Mouse (Mus musculus) WW6 (cell line): ENCODE results near the gene Pax3.
A peak's percentile ranks its signal among the peaks of the same experiment; 100 is the strongest.

ENCODE experiments used
- DNase-seq: peaks from one replicate; pipeline ENCODE4 v3.0.0-alpha.2; 2013; ENCODE audit warnings: low read depth, low spot score

The Pax3 gene

DNA sequence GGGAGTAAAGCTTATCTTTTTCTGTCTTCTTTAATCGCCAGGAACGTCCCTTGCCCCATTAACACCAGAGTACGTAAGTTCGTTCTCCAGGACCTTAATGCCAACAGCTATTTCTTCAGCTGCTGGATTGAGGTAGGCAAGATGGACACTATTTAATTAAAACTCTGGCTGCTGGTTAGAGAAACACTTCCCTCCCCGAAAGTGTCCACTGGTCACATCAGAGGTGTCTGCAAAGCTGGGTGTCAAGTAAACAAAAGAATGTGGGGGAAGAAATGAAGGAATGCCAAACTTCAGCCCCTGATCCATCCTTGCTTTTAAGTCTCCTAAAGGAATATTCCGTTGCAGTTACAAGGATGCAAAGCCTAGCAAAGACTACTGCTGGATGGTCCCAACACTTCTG is 24.6 kb downstream of the Pax3 start:
- DNase-seq, result no peak

- no peak for DNase-seq
These were observed 25.3 kb downstream of the Pax3 start for GRCm38 (mm10) chr1:78171671-78172070.

DNA sequence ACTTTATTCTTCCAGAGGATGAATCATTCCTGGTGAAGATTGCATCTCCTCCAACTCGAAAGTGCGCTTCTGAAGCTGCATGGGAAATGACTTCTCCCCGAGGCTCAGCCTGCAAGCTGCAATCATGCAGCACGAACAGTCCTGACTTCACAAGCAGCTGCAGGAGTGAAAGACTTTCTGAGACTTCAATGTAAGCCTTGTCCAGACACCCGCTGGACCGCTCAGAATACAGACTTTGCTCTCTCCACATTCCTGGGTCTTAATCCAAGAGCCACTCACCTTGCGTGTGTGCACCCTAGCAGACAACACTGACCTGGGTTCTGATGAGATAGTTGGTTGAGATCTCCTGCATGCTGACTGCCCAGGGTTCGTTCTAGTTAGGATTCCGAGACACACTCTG is 26.2 kb downstream of the Pax3 start:
- DNase-seq, result no peak

DNA sequence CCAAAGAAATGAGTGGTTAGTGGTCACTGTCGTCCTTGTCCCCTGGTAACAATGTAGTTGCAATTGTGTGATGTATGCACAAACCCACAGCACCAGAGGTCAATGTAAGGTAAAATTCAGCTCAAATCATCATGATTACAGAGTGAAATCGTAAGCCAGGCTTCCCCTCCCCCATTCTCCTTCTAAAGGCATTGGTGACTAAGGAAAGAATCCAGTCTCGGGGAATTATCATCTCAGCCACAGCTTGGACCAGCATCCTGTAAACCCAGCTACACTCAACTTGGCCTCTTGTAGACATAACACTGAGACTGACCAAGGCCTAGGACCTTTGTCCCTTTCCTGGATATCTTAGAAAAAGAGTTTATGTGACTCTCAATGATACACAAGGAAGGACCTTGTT is 28.1 kb downstream of the Pax3 start:
- DNase-seq, result no peak

DNA sequence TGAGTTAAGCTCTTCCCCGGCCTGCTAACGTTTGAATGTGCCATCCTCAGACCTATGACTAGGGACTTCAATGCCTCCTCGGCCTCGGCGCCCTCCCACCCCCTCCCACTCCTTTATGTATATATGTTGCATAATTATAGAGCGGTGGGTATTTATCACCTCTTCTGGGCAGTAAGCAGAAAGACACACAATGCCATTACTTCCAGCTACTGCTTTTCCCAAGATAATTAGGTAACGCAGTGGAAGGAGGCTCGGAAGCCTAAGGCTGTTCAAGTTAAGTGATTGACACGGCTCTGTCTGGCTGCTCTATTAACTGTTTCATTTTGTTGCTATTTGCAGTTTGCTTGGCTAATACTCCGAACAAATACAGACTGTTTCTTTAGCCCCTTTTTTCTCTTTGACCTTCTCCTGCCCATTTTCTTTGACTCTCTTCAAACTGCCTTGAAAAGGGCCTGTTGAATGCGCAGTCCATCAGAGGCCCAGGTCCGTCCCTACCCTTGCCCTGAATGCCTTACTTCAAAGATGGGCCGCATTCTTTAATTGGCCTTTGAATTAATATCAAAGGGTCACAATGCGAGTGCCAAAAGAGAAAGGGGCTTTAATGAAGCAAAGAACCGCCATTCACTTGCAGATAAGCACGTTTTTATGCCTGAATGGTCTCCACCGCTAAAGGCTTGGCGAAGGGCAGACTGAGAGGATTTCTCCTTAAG is 29.2 kb downstream of the Pax3 start:
- DNase-seq, result no peak

- DNase-seq, result no peak
These were observed 35.2 kb downstream of the Pax3 start for GRCm38 (mm10) chr1:78161745-78162144.

GRCm38 (mm10) chr1:78157930-78158329 is 39.0 kb downstream of the Pax3 start:
- DNase-seq, result no peak

DNA sequence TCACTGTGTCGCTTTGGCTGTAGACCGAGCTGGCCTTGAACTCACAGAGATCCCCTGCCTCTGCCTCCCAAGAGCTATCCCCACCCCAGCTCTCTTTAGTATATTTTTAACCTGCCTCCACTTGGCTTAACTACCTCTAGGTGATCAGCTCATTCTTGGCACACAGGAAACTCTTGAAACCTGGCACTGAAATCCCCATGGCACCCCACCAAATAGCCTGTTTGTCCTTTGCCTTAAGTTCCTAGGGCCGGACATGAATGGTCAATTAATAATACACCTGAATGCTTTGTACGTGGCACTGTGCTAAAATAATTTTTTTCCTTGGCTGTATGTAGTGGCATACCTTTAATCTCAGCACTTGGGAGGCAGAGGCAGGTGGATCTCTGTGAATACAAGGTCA is 41.1 kb downstream of the Pax3 start:
- no peak for DNase-seq

GRCm38 (mm10) chr1:78148011-78148623 is 48.8 kb downstream of the Pax3 start:
- DNase-seq, result no peak

GRCm38 (mm10) chr1:78143403-78143802 is 53.5 kb downstream of the Pax3 start:
- no peak for DNase-seq

DNA sequence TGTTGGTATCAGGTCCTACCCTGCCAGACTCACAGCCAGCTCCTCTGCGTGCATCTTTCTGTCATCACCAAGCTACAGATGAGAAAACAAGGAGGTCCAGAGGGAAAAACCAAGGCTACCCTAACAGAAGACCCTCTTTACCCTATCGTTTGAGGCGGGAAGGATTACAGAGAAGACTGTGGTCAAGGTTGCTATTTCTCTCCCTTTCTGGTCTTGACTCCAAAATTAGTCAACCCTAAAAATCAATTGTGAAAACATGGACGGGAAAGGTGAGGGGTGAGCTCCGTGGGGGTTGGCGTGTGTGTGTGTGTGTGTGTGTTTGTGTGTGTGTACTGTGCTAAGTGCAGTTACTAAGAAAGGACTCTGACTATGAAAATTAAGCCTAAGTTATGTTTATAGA is 54.0 kb downstream of the Pax3 start:
- no peak for DNase-seq

DNA sequence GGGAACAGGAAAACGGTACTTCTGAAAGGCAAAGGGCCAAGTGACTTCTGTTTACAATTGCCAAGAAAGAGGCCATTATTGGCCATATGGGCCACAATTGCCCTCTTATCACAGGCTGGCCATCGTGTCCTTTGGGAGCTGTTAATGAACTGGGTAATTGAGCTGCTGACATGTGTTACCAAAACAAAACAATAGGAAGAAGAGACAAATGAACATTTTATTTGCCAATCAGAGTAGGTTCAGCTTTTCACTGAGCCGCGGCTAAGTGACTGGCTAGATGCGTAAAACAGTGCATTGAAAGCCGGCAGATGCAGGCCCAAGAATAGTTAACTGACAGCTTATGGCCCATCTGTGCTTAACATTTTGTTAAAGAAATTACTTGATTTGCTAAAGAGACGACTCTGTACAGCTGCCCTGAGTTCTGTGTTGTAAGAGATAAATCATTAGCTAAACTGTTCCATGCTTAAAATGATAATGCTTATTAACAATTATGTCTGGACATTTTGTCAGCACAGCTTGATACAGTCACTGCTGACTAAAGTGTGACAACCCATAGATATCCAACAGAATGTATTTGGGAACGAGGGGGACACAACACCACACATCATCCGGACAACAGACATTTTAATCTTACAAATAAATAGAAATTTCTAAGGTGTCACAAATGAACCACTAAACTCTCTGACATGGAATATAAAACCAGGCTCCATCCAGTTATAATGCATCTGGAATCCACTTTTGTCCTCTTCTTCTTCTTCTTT is 55.0 kb downstream of the Pax3 start:
- no peak for DNase-seq

- DNase-seq, result no peak
These were observed 55.6 kb downstream of the Pax3 start for GRCm38 (mm10) chr1:78141314-78141713.

GRCm38 (mm10) chr1:78140505-78141303 is 56.2 kb downstream of the Pax3 start:
- no peak for DNase-seq

- DNase-seq, result no peak
These were observed 57.6 kb downstream of the Pax3 start for GRCm38 (mm10) chr1:78139287-78139686.

GRCm38 (mm10) chr1:78129267-78129666 is 67.7 kb downstream of the Pax3 start:
- no peak for DNase-seq

DNA sequence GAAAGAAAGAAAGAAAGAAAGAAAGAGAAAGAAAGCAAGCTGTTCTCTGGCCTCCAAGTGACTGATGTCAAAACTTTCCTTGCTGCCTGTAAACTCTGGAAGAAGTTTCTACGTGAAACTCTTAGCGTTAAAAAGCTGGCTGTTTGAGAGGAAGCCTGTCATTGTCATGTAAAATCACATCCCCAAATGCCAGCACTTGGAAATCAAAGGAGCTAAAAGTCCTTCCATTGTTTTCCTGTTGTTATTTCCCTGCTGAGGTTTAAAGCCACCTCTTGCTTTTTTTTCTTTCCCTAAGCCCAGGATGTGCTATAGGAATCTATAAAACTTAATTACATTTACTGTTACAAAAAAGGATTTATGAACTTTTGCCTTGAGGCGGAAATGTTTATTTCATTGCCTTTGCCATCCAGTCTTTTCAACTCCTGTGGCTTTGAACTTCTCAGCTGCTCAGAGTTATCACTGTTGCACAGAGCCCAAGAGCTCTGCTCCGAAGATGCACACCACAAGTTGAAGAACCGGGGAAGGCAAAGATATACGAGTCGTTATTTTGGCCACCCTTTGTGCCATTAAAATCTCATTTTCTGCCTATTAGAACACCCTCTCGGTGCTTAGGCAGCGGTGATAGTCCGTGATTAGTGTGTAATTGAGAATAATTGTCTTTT is 76.9 kb downstream of the Pax3 start:
- peak; percentile 14 for DNase-seq

- no peak for DNase-seq
These were observed 80.9 kb downstream of the Pax3 start for GRCm38 (mm10) chr1:78116046-78116445.

DNA sequence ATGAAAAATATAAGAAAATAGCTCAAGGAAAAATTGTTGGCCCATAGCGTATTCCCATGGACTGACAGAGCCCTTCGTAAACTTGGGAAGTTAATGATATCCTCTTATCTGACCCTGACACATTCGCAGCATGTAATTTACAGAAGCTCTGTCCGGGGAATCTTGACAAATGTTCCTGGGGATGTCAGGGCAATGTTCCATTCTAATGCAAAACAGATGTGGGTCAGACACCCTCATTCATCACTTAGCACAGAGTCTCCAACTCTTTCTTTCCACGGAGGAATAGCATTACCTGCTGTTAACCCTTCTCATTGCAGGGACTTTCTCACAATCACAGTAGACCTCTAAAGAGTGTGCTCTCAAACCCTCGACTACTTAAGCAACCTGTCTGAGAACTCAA is 86.6 kb downstream of the Pax3 start:
- no peak for DNase-seq

GRCm38 (mm10) chr1:78103511-78103910 is 93.4 kb downstream of the Pax3 start:
- no peak for DNase-seq

DNA sequence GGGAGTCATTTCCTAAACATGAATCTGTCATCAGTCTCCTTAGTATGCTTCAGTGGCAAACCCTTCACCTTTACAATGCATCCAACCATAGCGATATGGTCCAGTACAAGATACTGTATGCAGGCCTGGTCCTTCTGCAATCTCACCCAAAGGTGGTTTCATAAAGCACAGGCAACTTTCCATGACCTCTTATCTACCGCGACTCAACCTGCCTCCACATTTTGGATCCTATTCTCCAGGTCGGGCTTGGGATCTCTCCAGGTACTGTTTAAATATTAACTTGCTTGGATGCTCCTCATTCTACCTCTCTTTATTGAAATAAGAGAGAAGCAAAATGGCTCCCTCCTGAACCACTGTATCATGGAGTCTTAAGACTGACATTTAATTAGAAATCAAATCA is 103.3 kb downstream of the Pax3 start:
- DNase-seq, result no peak

DNA sequence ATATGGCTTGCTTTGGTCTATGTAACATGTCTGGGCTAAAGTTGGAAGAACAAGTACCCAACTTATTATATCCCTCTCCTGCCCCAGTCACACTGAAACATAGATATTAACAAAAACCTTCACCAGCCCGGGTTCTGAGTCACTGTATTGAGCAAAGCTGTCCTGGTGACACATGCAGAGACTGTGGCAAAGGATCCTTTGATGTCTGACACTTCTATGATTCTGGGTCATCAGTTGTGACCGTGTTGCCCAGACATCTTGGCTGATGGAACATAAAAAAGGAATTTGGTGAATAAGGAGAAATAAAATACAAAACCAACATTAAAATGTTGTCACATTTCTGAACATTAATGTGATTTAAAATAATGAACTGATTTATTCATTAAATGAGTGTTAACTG is 108.3 kb downstream of the Pax3 start:
- no peak for DNase-seq
